Mouse (Mus musculus) megakaryocyte, embryonic 14.5 days (primary cell): ENCODE measurements around the gene Sergef. TPM values are rescaled to one million over a fixed set of nuclear protein-coding genes. Genes with fewer than 3 reads are reported as not detected.
A peak's percentile ranks its signal among the peaks of the same experiment; 100 is the strongest.
"Not testable (repeated sequence)": the region's sequence is repeated elsewhere in the genome, so short reads cannot be mapped to it uniquely, and the experiment has no call there.

ENCODE experiments used
- H3K27me3 ChIP-seq: replicated peaks from 2 replicates; pipeline ENCODE3; 2012; ENCODE audit warnings: inconsistent platforms
- H3K36me3 ChIP-seq: replicated peaks from 2 replicates; pipeline ENCODE3; 2012; ENCODE audit warnings: low read length, inconsistent platforms, mixed read lengths
- H3K4me1 ChIP-seq: 2 replicates; pipeline ENCODE4 v1.6.1; 2012; ENCODE audit warnings: inconsistent platforms
- H3K4me3 ChIP-seq: replicated peaks from 2 replicates; pipeline ENCODE3; 2012; ENCODE audit warnings: moderate library complexity, mild to moderate bottlenecking, inconsistent platforms
- H3K9me3 ChIP-seq: 2 replicates; pipeline ENCODE4 v1.6.1; 2012; ENCODE audit warnings: inconsistent platforms
- FLI1 ChIP-seq: IDR thresholded peaks from 2 replicates; pipeline ENCODE4 v1.6.1; 2012; ENCODE audit warnings: low read length, inconsistent platforms, mixed read lengths
- GATA1 ChIP-seq: IDR thresholded peaks from 3 replicates; pipeline ENCODE4 v1.6.1; 2012; ENCODE audit warnings: mixed read lengths, low read length, inconsistent platforms, borderline replicate concordance
- polyA plus RNA-seq: library from polyadenylated mRNA; stranded (reverse); fragments of >175 nt; gene quantifications from 2 replicates; pipeline ENCODE4 v1.2.3, GENCODE M21; 2012; ENCODE audit warnings: low replicate concordance; ENCODE audit not compliant: insufficient read depth

The Sergef gene
- polyA plus RNA-seq: 2.4 TPM in 1 of 2 replicates, not detected in the other

- Histone ChIP-seq H3K36me3 (peaks cover 6% of the 10 kb centered on the region), H3K9me3 (no peaks in the 10 kb centered on the region), H3K4me1 (peaks cover 37% of the 10 kb centered on the region), H3K27me3 (peaks cover 30% of the 10 kb centered on the region), H3K4me3 (peak within 1 kb of the TSS; percentile 95)
- TF ChIP-seq FLI1: no peak
- no peak for TF ChIP-seq GATA1
Measured at GRCm38 (mm10) chr7:46639692-46640031, at the start of gene Sergef. Sergef (minus strand) TSS chr7:46639807.

- TF ChIP-seq GATA1: no peak
- no peak for TF ChIP-seq FLI1
- H3K4me1 ChIP-seq: peaks cover 28% of the 10 kb centered on the region
- no peak overlapping the region for H3K4me3 ChIP-seq
- no peaks in the 10 kb centered on the region for H3K27me3 ChIP-seq
- peaks cover 42% of the 10 kb centered on the region for H3K36me3 ChIP-seq
- H3K9me3 ChIP-seq: no peaks in the 10 kb centered on the region
Measured at GRCm38 (mm10) chr7:46686827-46687226, 47.2 kb upstream of the Sergef start.

- H3K9me3 ChIP-seq: no peaks in the 10 kb centered on the region
- no peak for TF ChIP-seq GATA1
- TF ChIP-seq FLI1: no peak
- H3K36me3 ChIP-seq: no peaks in the 10 kb centered on the region
- peaks cover 3% of the 10 kb centered on the region for H3K27me3 ChIP-seq
- no peak overlapping the region for H3K4me3 ChIP-seq
- peaks cover 46% of the 10 kb centered on the region for H3K4me1 ChIP-seq
Measured at GRCm38 (mm10) chr7:46680732-46681131, 41.1 kb upstream of the Sergef start.

GRCm38 (mm10) chr7:46679044-46679443, 39.4 kb upstream of the Sergef start:
- not testable (repeated sequence) for H3K36me3 ChIP-seq, H3K9me3 ChIP-seq, H3K27me3 ChIP-seq, H3K4me3 ChIP-seq
- H3K4me1 ChIP-seq: peaks cover 48% of the 10 kb centered on the region

GRCm38 (mm10) chr7:46678417-46678816, 38.8 kb upstream of the Sergef start:
- TF ChIP-seq GATA1: no peak
- TF ChIP-seq FLI1: no peak
- Histone ChIP-seq H3K4me3 (no peak overlapping the region), H3K36me3 (no peaks in the 10 kb centered on the region), H3K27me3 (peaks cover 8% of the 10 kb centered on the region), H3K4me1 (peaks cover 47% of the 10 kb centered on the region), H3K9me3 (peaks cover 3% of the 10 kb centered on the region; the same call in 1 of the 2 replicates)

GRCm38 (mm10) chr7:46676808-46677360, 37.3 kb upstream of the Sergef start:
- Histone ChIP-seq H3K4me1 (peaks cover 40% of the 10 kb centered on the region), H3K9me3 (peaks cover 3% of the 10 kb centered on the region; the same call in 1 of the 2 replicates), H3K27me3 (peaks cover 16% of the 10 kb centered on the region), H3K36me3 (no peaks in the 10 kb centered on the region), H3K4me3 (no peak overlapping the region)
- TF ChIP-seq GATA1 (no peak), FLI1 (no peak)

GRCm38 (mm10) chr7:46675886-46676285, 36.3 kb upstream of the Sergef start:
- Histone ChIP-seq H3K9me3 (peaks cover 3% of the 10 kb centered on the region; the same call in 1 of the 2 replicates), H3K36me3 (no peaks in the 10 kb centered on the region), H3K4me3 (no peak overlapping the region), H3K4me1 (peaks cover 38% of the 10 kb centered on the region), H3K27me3 (peaks cover 23% of the 10 kb centered on the region)
- TF ChIP-seq FLI1: no peak
- TF ChIP-seq GATA1: no peak

- H3K4me1 ChIP-seq: peaks cover 30% of the 10 kb centered on the region
- H3K36me3 ChIP-seq: no peaks in the 10 kb centered on the region
- peaks cover 26% of the 10 kb centered on the region for H3K27me3 ChIP-seq
- no peak overlapping the region for H3K4me3 ChIP-seq
- no peak for TF ChIP-seq GATA1
- TF ChIP-seq FLI1: no peak
- peaks cover 3% of the 10 kb centered on the region; the same call in 1 of the 2 replicates for H3K9me3 ChIP-seq
Measured at GRCm38 (mm10) chr7:46675061-46675460, 35.5 kb upstream of the Sergef start.

- peak within 1 kb of the TSS; percentile 4 for H3K4me3 ChIP-seq
- peaks cover 51% of the 10 kb centered on the region for H3K27me3 ChIP-seq
- no peaks in the 10 kb centered on the region for H3K36me3 ChIP-seq
- peaks cover 3% of the 10 kb centered on the region; the same call in 1 of the 2 replicates for H3K9me3 ChIP-seq
- H3K4me1 ChIP-seq: peaks cover 33% of the 10 kb centered on the region
- no peak for TF ChIP-seq GATA1
- TF ChIP-seq FLI1: no peak
Measured at GRCm38 (mm10) chr7:46672160-46672672, 32.6 kb upstream of the Sergef start, which contains the start of gene Tph1. Tph1 (minus strand) TSS chr7:46672537.

- Histone ChIP-seq H3K9me3 (no peaks in the 10 kb centered on the region), H3K27me3 (peaks cover 68% of the 10 kb centered on the region), H3K36me3 (no peaks in the 10 kb centered on the region), H3K4me3 (peak overlapping the region; percentile 83), H3K4me1 (peaks cover 32% of the 10 kb centered on the region)
- TF ChIP-seq GATA1 (no peak), FLI1 (no peak)
Measured at GRCm38 (mm10) chr7:46667256-46667655, 27.6 kb upstream of the Sergef start.
